ENCODE assay signal across 12 mouse cellular contexts in the genomic region with DNA sequence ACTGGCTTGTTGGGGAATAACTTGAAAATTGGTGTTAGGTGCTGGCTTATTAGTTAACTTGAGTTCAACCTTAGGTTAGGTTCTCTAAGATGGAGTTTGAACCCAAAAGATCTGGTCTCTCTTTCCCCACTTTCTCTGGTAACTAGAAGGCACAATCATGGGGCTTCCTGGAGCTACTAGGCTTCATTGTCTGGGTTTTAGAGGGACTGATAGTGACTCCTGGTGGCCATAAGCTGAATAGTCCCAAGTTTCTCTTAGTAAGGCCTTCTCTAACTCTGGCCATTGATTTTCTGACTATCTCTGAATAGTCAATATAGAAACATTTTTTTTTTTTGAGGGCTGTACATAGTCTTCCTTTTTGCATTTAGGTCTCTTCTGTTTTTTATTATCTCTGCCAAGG.
DNase-seq lines count a peak whose midpoint lies in the region; ATAC-seq and TF ChIP-seq lines count a peak whose summit lies in the region.
"Had no signal": no experiment of that assay in that cellular context is flagged by ENCODE, and none has a peak within 500 bp of the region (broad histone marks: within the 10 kb centered on the region; RNA-seq: fewer than 3 reads in every experiment).

No protein-coding gene starts in this region.

- H3K4me1 ChIP-seq in kidney, adult 2 months (ENCODE audit: control insufficient read depth, insufficient read depth, low read length) = 0 out of 2 replicates have a peak, but pooled peaks cover 3% of the 10 kb centered on the region
- H3K4me1 ChIP-seq: embryonic facial prominence, embryonic 15.5 days; hindbrain, embryonic 15.5 days; liver, embryonic 15.5 days; neural tube, embryonic 12.5 days had no signal

- H3K4me3 ChIP-seq in kidney, adult 2 months (ENCODE audit: insufficient read depth, low read depth, low read length) = no peak overlapping the region
- H3K4me3 ChIP-seq: embryonic facial prominence, embryonic 15.5 days; hindbrain, embryonic 15.5 days; liver, embryonic 15.5 days; neural tube, embryonic 12.5 days had no signal

- H3K27ac ChIP-seq in kidney, adult 2 months (ENCODE audit: insufficient read depth, low read depth, low read length) = no peak overlapping the region
- H3K27ac ChIP-seq: embryonic facial prominence, embryonic 15.5 days; hindbrain, embryonic 15.5 days; liver, embryonic 15.5 days; neural tube, embryonic 12.5 days had no signal

- H3K36me3 ChIP-seq in kidney, adult 2 months (ENCODE audit: control insufficient read depth, insufficient read depth, low read length) = no peaks in the 10 kb centered on the region
- H3K36me3 ChIP-seq: embryonic facial prominence, embryonic 15.5 days; hindbrain, embryonic 15.5 days; liver, embryonic 15.5 days; neural tube, embryonic 12.5 days had no signal

- peak; percentile 47 for DNase-seq in kidney, adult 2 months
- DNase-seq in kidney, adult 18-20 months = no peak
- peak; percentile 55 for DNase-seq in ES-CJ7 (ENCODE audit: low read depth, low spot score)
- DNase-seq in adrenal gland, postnatal 4 days (ENCODE audit: low spot score in 2 of 2) = no peak
- no peak for DNase-seq in frontal cortex, postnatal 14 days (ENCODE audit: low spot score in 2 of 2)
- DNase-seq in layer of hippocampus, postnatal 10 days (ENCODE audit: low spot score in 2 of 2) = no peak

- peak; percentile 67 for ATAC-seq in erythroid progenitor cell, adult 5-6 weeks (replicated peaks; ENCODE audit: low FRiP score, poor library complexity, severe bottlenecking)
- peak; percentile 36; the same call in 1 of the 2 replicates for ATAC-seq in neutrophil, adult 5-6 weeks (ENCODE audit: extremely low read depth, insufficient number of reproducible peaks, low FRiP score, poor library complexity, severe bottlenecking)

- TF ChIP-seq POLR2A in kidney, adult 2 months (IDR thresholded peaks at IDR 0.05; ENCODE audit: low read depth, low read length) = no peak

- TF ChIP-seq CTCF in kidney, adult 2 months (conservative IDR thresholded peaks at IDR 0.05; ENCODE audit: insufficient read depth, insufficient read length, low read depth, low read length) = no peak

- H3K27me3 ChIP-seq in kidney, adult 2 months (replicated peaks; ENCODE audit: control insufficient read depth, insufficient read depth, low read length) = no peaks in the 10 kb centered on the region
- H3K27me3 ChIP-seq: embryonic facial prominence, embryonic 15.5 days; hindbrain, embryonic 15.5 days; liver, embryonic 15.5 days; neural tube, embryonic 12.5 days had no signal

Comparison
In these comparisons a context has a peak if more than half of its experiments do, and no peak if none do; other contexts are left out.
1. DNase-seq: peak in kidney, adult 2 months (single experiment) and ES-CJ7 (single experiment); none in kidney, adult 18-20 months (single experiment), adrenal gland, postnatal 4 days (0 of 2), frontal cortex, postnatal 14 days (0 of 2) and layer of hippocampus, postnatal 10 days (0 of 2).